Mouse (Mus musculus): ENCODE measurements around the gene Diras2. TPM values are rescaled to one million over a fixed set of nuclear protein-coding genes. Genes with fewer than 3 reads are reported as not detected.

Diras2 gene
- total and polyA plus RNA-seq, 2 experiments from 2014 or later = 0.22 to 0.73 TPM

GRCm38 (mm10) chr13:52488821-52489220 is 42.3 kb downstream of the Diras2 start:
- no peaks in the 10 kb centered on the region for H3K4me1 ChIP-seq (ENCODE audit: control insufficient read depth, insufficient read depth)
- no peak for ATAC-seq (ENCODE audit: insufficient read depth, low read depth)
- H3K36me3 ChIP-seq (replicated peaks; ENCODE audit: control insufficient read depth, insufficient read depth, low read length) = no peaks in the 10 kb centered on the region
- WGBS = 90% methylated on average over 7 of the region's 7 CpGs
- no peak overlapping the region for H3K9ac ChIP-seq (replicated peaks; ENCODE audit: low read depth, low read length)
- H3K9me3 ChIP-seq (replicated peaks; ENCODE audit: control insufficient read depth, low read length) = no peaks in the 10 kb centered on the region; the same call in 1 of the 2 replicates
- DNase-seq (ENCODE audit: low spot score) = no peak
- no peak for TF ChIP-seq EP300 (IDR thresholded peaks at IDR 0.05; ENCODE audit: low read depth)
- TF ChIP-seq CTCF (IDR thresholded peaks at IDR 0.05; ENCODE audit: low read depth) = no peak
- no peak overlapping the region for H3K4me3 ChIP-seq (ENCODE audit: low read depth, low read length)
- no peak overlapping the region for H3K27ac ChIP-seq (ENCODE audit: low read depth)
- no peak overlapping the region for H3K4me2 ChIP-seq (ENCODE audit: low read depth, low read length)
- H3K27me3 ChIP-seq (ENCODE audit: control insufficient read depth, insufficient read depth, low read length) = no peaks in the 10 kb centered on the region

GRCm38 (mm10) chr13:52484064-52484463 is 47.0 kb downstream of the Diras2 start:
- Histone ChIP-seq H3K27ac (ENCODE audit: low read depth) (no peak overlapping the region), H3K4me1 (ENCODE audit: control insufficient read depth, insufficient read depth) (no peaks in the 10 kb centered on the region), H3K36me3 (replicated peaks; ENCODE audit: control insufficient read depth, insufficient read depth, low read length) (no peaks in the 10 kb centered on the region), H3K9me3 (replicated peaks; ENCODE audit: control insufficient read depth, low read length) (no peaks in the 10 kb centered on the region), H3K9ac (replicated peaks; ENCODE audit: low read depth, low read length) (no peak overlapping the region), H3K4me2 (ENCODE audit: low read depth, low read length) (no peak overlapping the region), H3K4me3 (ENCODE audit: low read depth, low read length) (no peak overlapping the region), H3K27me3 (ENCODE audit: control insufficient read depth, insufficient read depth, low read length) (no peaks in the 10 kb centered on the region)
- DNase-seq (ENCODE audit: low spot score) (peak; percentile 32), ATAC-seq (ENCODE audit: insufficient read depth, low read depth) (no peak)
- 52% methylated on average over 4 of the region's 4 CpGs for WGBS
- TF ChIP-seq CTCF (IDR thresholded peaks at IDR 0.05; ENCODE audit: low read depth) (no peak), EP300 (IDR thresholded peaks at IDR 0.05; ENCODE audit: low read depth) (no peak)

- no peak overlapping the region for H3K4me2 ChIP-seq (ENCODE audit: low read depth, low read length)
- no peaks in the 10 kb centered on the region for H3K9me3 ChIP-seq (replicated peaks; ENCODE audit: control insufficient read depth, low read length)
- no peaks in the 10 kb centered on the region for H3K36me3 ChIP-seq (replicated peaks; ENCODE audit: control insufficient read depth, insufficient read depth, low read length)
- no peaks in the 10 kb centered on the region for H3K27me3 ChIP-seq (ENCODE audit: control insufficient read depth, insufficient read depth, low read length)
- no peak overlapping the region for H3K4me3 ChIP-seq (ENCODE audit: low read depth, low read length)
- WGBS = 60% methylated on average over 2 of the region's 2 CpGs
- DNase-seq (ENCODE audit: low spot score) = no peak
- TF ChIP-seq EP300 (IDR thresholded peaks at IDR 0.05; ENCODE audit: low read depth) = no peak
- no peak for TF ChIP-seq CTCF (IDR thresholded peaks at IDR 0.05; ENCODE audit: low read depth)
- no peak for ATAC-seq (ENCODE audit: insufficient read depth, low read depth)
- no peak overlapping the region for H3K9ac ChIP-seq (replicated peaks; ENCODE audit: low read depth, low read length)
- H3K4me1 ChIP-seq (ENCODE audit: control insufficient read depth, insufficient read depth) = no peaks in the 10 kb centered on the region
- no peak overlapping the region for H3K27ac ChIP-seq (ENCODE audit: low read depth)
Observed at GRCm38 (mm10) chr13:52481786-52482185, 49.3 kb downstream of the Diras2 start.

GRCm38 (mm10) chr13:52479146-52479545 is 51.9 kb downstream of the Diras2 start:
- no peak overlapping the region for H3K27ac ChIP-seq (ENCODE audit: low read depth)
- H3K9me3 ChIP-seq (replicated peaks; ENCODE audit: control insufficient read depth, low read length) = no peaks in the 10 kb centered on the region
- H3K36me3 ChIP-seq (replicated peaks; ENCODE audit: control insufficient read depth, insufficient read depth, low read length) = no peaks in the 10 kb centered on the region
- no peak for DNase-seq (ENCODE audit: low spot score)
- no peak for ATAC-seq (ENCODE audit: insufficient read depth, low read depth)
- H3K4me2 ChIP-seq (ENCODE audit: low read depth, low read length) = no peak overlapping the region
- H3K4me3 ChIP-seq (ENCODE audit: low read depth, low read length) = no peak overlapping the region
- 88% methylated on average over 5 of the region's 5 CpGs for WGBS
- H3K27me3 ChIP-seq (ENCODE audit: control insufficient read depth, insufficient read depth, low read length) = no peaks in the 10 kb centered on the region
- H3K9ac ChIP-seq (replicated peaks; ENCODE audit: low read depth, low read length) = no peak overlapping the region
- H3K4me1 ChIP-seq (ENCODE audit: control insufficient read depth, insufficient read depth) = no peaks in the 10 kb centered on the region
- no peak for TF ChIP-seq EP300 (IDR thresholded peaks at IDR 0.05; ENCODE audit: low read depth)
- no peak for TF ChIP-seq CTCF (IDR thresholded peaks at IDR 0.05; ENCODE audit: low read depth)

GRCm38 (mm10) chr13:52476998-52477601 is 54.0 kb downstream of the Diras2 start:
- Histone ChIP-seq H3K4me2 (ENCODE audit: low read depth, low read length) (no peak overlapping the region), H3K4me1 (ENCODE audit: control insufficient read depth, insufficient read depth) (no peaks in the 10 kb centered on the region), H3K36me3 (replicated peaks; ENCODE audit: control insufficient read depth, insufficient read depth, low read length) (no peaks in the 10 kb centered on the region), H3K4me3 (ENCODE audit: low read depth, low read length) (no peak overlapping the region), H3K9ac (replicated peaks; ENCODE audit: low read depth, low read length) (no peak overlapping the region), H3K27ac (ENCODE audit: low read depth) (no peak overlapping the region), H3K9me3 (replicated peaks; ENCODE audit: control insufficient read depth, low read length) (no peaks in the 10 kb centered on the region), H3K27me3 (ENCODE audit: control insufficient read depth, insufficient read depth, low read length) (no peaks in the 10 kb centered on the region)
- WGBS = 86% methylated on average over 11 of the region's 11 CpGs
- ATAC-seq (ENCODE audit: insufficient read depth, low read depth) = no peak
- DNase-seq (ENCODE audit: low spot score) = no peak
- no peak for TF ChIP-seq EP300 (IDR thresholded peaks at IDR 0.05; ENCODE audit: low read depth)
- TF ChIP-seq CTCF (IDR thresholded peaks at IDR 0.05; ENCODE audit: low read depth) = no peak

- no peak overlapping the region for H3K4me2 ChIP-seq (ENCODE audit: low read depth, low read length)
- DNase-seq (ENCODE audit: low spot score) (no peak), ATAC-seq (ENCODE audit: insufficient read depth, low read depth) (no peak)
- no peaks in the 10 kb centered on the region for H3K36me3 ChIP-seq (replicated peaks; ENCODE audit: control insufficient read depth, insufficient read depth, low read length)
- TF ChIP-seq EP300 (IDR thresholded peaks at IDR 0.05; ENCODE audit: low read depth) (no peak), CTCF (IDR thresholded peaks at IDR 0.05; ENCODE audit: low read depth) (peak; percentile 19)
- no peak overlapping the region for H3K9ac ChIP-seq (replicated peaks; ENCODE audit: low read depth, low read length)
- H3K4me3 ChIP-seq (ENCODE audit: low read depth, low read length) = no peak overlapping the region
- H3K9me3 ChIP-seq (replicated peaks; ENCODE audit: control insufficient read depth, low read length) = no peaks in the 10 kb centered on the region
- no peak overlapping the region for H3K27ac ChIP-seq (ENCODE audit: low read depth)
- no peaks in the 10 kb centered on the region for H3K27me3 ChIP-seq (ENCODE audit: control insufficient read depth, insufficient read depth, low read length)
- WGBS = 56% methylated on average over 3 of the region's 3 CpGs
- H3K4me1 ChIP-seq (ENCODE audit: control insufficient read depth, insufficient read depth) = no peaks in the 10 kb centered on the region
Observed at GRCm38 (mm10) chr13:52476222-52476621, 54.9 kb downstream of the Diras2 start.
